Mouse (Mus musculus) small intestine, adult 2 months (tissue): ENCODE data around the gene Eef2k.

Experiments used
- CTCF ChIP-seq: fragments of 200-500 bp; IDR thresholded peaks from 2 replicates; pipeline ENCODE4 v1.5.1; 2012; ENCODE audit warnings: low read depth, mild to moderate bottlenecking, control low read depth, inconsistent platforms, low read length, moderate library complexity, mixed read lengths; ENCODE audit not compliant: insufficient replicate concordance, insufficient read length; ENCODE audit errors: extremely low read depth
- POLR2A ChIP-seq: fragments of 200-500 bp; IDR thresholded peaks from 2 replicates; pipeline ENCODE4 v1.6.1; 2012; ENCODE audit warnings: low read depth, mild to moderate bottlenecking, control low read depth, inconsistent platforms, low read length, moderate library complexity

DNA sequence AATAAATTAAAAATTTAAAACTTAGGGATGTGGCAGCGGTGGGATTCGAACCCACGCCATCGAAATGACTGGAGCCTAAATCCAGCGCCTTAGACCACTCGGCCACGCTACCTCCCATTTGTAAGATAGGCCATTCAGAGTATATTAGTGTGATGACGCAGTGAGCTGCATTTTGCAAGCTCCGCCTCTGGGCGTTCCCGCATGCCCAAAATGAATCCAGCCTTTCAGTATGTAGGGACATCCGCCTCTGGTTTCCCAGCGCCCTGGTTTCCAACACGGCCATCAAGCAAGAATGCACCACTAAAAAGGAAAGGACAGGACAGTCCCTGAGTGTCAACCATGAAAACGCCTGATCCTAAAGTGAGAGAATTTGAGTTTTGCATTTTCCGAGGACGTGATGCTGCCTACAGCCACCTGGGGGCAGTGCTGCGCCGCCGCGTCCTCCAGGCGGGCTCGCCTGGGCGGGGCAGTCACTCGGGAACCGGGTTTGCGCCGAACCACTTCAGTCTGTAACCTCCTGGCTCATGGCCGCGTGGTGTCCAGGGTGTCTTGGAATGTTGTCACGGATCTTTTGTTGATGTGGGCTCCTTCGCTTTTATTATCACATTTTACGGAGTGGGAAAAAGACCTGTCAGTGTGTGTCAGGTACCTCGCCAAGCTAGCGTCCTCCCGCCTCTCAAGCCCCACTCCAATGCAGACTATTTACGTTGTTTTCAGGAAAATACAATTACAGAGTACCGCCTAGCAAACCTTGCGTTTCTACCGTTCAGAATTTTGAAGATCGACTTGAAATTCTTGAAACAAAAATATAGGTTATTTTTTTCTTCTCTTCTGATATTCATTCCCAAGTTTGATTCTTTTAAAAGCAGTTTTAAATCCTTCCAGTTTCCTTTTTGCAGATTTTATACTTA, 6.9 kb upstream of the Eef2k start:
- TF ChIP-seq POLR2A (no peak), CTCF (peak; percentile 99)
